Mouse (Mus musculus) forelimb bud, embryonic 11.5 days (tissue): Measurements from ENCODE around the gene Cd55.
"Not testable (repeated sequence)": the region's sequence is repeated elsewhere in the genome, so short reads cannot be mapped to it uniquely, and the experiment has no call there.

ENCODE experiments used
- DNase-seq: peaks from one replicate; pipeline ENCODE4 v3.0.0-alpha.2; 2012; ENCODE audit warnings: low read depth, low spot score

The Cd55 gene

GRCm38 (mm10) chr1:130427175-130427853 is 35.2 kb downstream of the Cd55 start:
- DNase-seq = not testable (repeated sequence)

GRCm38 (mm10) chr1:130422664-130423111 is 39.9 kb downstream of the Cd55 start, which contains the start of gene Cd55b:
Cd55b (minus strand) TSS chr1:130423009.
- DNase-seq = no peak

- DNase-seq = not testable (repeated sequence)
Observed at GRCm38 (mm10) chr1:130422033-130422432, 40.5 kb downstream of the Cd55 start.

- DNase-seq = not testable (repeated sequence)
Observed at GRCm38 (mm10) chr1:130397109-130397508, 65.4 kb downstream of the Cd55 start.
